Comparison of ENCODE assay signal across 8 mouse cellular contexts in the genomic region with DNA sequence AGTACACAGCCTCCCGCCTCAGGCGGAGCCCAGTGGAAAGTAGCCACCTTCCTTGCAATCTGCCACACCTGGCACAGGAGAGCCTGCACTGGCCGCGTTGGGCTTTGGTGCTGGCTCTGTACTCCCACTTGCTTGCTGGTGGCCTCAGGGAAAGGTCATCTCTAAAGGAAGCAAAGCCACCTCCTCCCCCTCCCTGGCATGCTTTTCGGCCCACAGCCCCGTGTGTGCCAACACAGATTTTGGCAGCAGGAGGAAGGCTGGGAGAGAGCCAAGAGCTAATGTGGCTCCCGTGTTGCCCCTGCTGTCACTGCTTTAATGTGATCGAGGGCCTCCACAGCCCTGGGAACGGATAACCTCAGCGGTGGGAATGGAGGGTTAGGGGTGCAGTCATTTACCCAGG.
DNase-seq lines count a peak whose midpoint lies in the region; ATAC-seq and TF ChIP-seq lines count a peak whose summit lies in the region.

No protein-coding gene starts in this region.

- no peak for TF ChIP-seq CTCF in ES-Bruce4 (IDR thresholded peaks at IDR 0.05; ENCODE audit: low read depth, low read length)

- no peaks in the 10 kb centered on the region for H3K36me3 ChIP-seq in ES-Bruce4 (ENCODE audit: control insufficient read depth, insufficient read depth, low read length, poor library complexity, severe bottlenecking)
- H3K36me3 ChIP-seq in limb, embryonic 13.5 days = no peaks in the 10 kb centered on the region

- peak; percentile 82 for DNase-seq in adrenal gland, adult 2 months
- DNase-seq in fat pad, adult 2 months (ENCODE audit: extremely low read depth, low read depth, low spot score) = peak; percentile 47
- DNase-seq in heart, postnatal 25 days (ENCODE audit: low spot score) = peak; percentile 24
- peak; percentile 46 for DNase-seq in retina, postnatal 7 days (ENCODE audit: low read depth, low spot score)
- DNase-seq in c-Kit-positive CD71-positive TER-119-positive erythroid progenitor cells, embryonic 14.5 days (ENCODE audit: low spot score) = no peak
- DNase-seq in thymus, postnatal 10 days (ENCODE audit: low spot score in 2 of 2) = no peak

- H3K9me3 ChIP-seq in ES-Bruce4 (replicated peaks; ENCODE audit: control insufficient read depth, insufficient read depth, low read length, poor library complexity, severe bottlenecking) = no peaks in the 10 kb centered on the region
- H3K9me3 ChIP-seq in limb, embryonic 13.5 days = no peaks in the 10 kb centered on the region

- no peak for TF ChIP-seq POLR2A in ES-Bruce4 (IDR thresholded peaks at IDR 0.05; ENCODE audit: insufficient read depth, low read length)

- 54% methylated on average over 10 of the region's 10 CpGs for WGBS in limb, embryonic 13.5 days

- H3K9ac ChIP-seq in ES-Bruce4 (ENCODE audit: low read depth, poor library complexity, severe bottlenecking) = no peak overlapping the region
- H3K9ac ChIP-seq in limb, embryonic 13.5 days = 0 out of 2 replicates have a peak overlapping the region, but pooled peaks have one; percentile 9

- peak overlapping the region; percentile 9; the same call in 1 of the 2 replicates for H3K4me3 ChIP-seq in ES-Bruce4 (ENCODE audit: low read depth, low read length)
- H3K4me3 ChIP-seq in limb, embryonic 13.5 days = no peak overlapping the region

- H3K4me1 ChIP-seq in ES-Bruce4 (ENCODE audit: control insufficient read depth, insufficient read depth, low read length) = peaks cover 9% of the 10 kb centered on the region
- peaks cover 40% of the 10 kb centered on the region for H3K4me1 ChIP-seq in limb, embryonic 13.5 days

- 0 out of 2 replicates have a peak, but pooled peaks have one; percentile 13 for ATAC-seq in limb, embryonic 13.5 days (ENCODE audit: low FRiP score, low read depth)

- H3K4me2 ChIP-seq in limb, embryonic 13.5 days (replicated peaks) = no peak overlapping the region

- intact Hi-C loops in heart, postnatal 25 days (cut with DNase I) = no loop called here

- H3K27ac ChIP-seq in ES-Bruce4 (ENCODE audit: insufficient read depth, low read length) = no peak overlapping the region
- H3K27ac ChIP-seq in limb, embryonic 13.5 days = no peak overlapping the region

- no peaks in the 10 kb centered on the region for H3K27me3 ChIP-seq in ES-Bruce4 (ENCODE audit: control insufficient read depth, insufficient read depth, low read length, poor library complexity, severe bottlenecking)
- H3K27me3 ChIP-seq in limb, embryonic 13.5 days = peaks cover 21% of the 10 kb centered on the region

- TF ChIP-seq EP300 in ES-Bruce4 (IDR thresholded peaks at IDR 0.05; ENCODE audit: insufficient read depth, low read depth, low read length) = peak; percentile 55; the same call in 1 of the 2 replicates

Comparison
In these comparisons a context has a peak if more than half of its experiments do, and no peak if none do; other contexts are left out.
1. DNase-seq: peak in adrenal gland, adult 2 months (single experiment), fat pad, adult 2 months (single experiment), heart, postnatal 25 days (single experiment) and retina, postnatal 7 days (single experiment); none in c-Kit-positive CD71-positive TER-119-positive erythroid progenitor cells, embryonic 14.5 days (single experiment) and thymus, postnatal 10 days (0 of 2).